Mouse (Mus musculus) embryonic fibroblast, embryonic 13.5 days (primary cell): ENCODE results near the gene Slc30a4. TPM values are rescaled to one million over a fixed set of nuclear protein-coding genes. Genes with fewer than 3 reads are reported as not detected.
A peak's percentile ranks its signal among the peaks of the same experiment; 100 is the strongest.

Source experiments
- H3K27ac ChIP-seq: 2 replicates; pipeline ENCODE4 v1.5.1; 2012; ENCODE audit warnings: low read length, control low read depth, inconsistent platforms; ENCODE audit not compliant: insufficient read depth
- H3K4me1 ChIP-seq: 2 replicates; pipeline ENCODE4 v1.6.1; 2011; ENCODE audit warnings: low read length; ENCODE audit not compliant: control insufficient read depth, insufficient read depth
- H3K4me3 ChIP-seq: 2 replicates; pipeline ENCODE4 v1.5.1; 2011; ENCODE audit warnings: mild to moderate bottlenecking, control low read depth, low read length; ENCODE audit not compliant: insufficient read depth
- CTCF ChIP-seq: IDR thresholded peaks from 2 replicates; pipeline ENCODE4 v1.5.1; 2011; ENCODE audit warnings: mild to moderate bottlenecking, control low read depth, low read length, moderate library complexity, borderline replicate concordance; ENCODE audit not compliant: insufficient read depth
- POLR2A ChIP-seq: IDR thresholded peaks from 2 replicates; pipeline ENCODE4 v1.6.1; 2011; ENCODE audit warnings: low read depth, mild to moderate bottlenecking, control low read depth, low read length, moderate library complexity
- polyA plus RNA-seq: library from polyadenylated mRNA; stranded (reverse); fragments of >200 nt; gene quantifications from 2 replicates; pipeline ENCODE4 v1.2.4, GENCODE M21; 2011; ENCODE audit warnings: low read depth; ENCODE audit not compliant: missing spikeins, insufficient read length

Slc30a4 gene
- polyA plus RNA-seq, 1 experiment: 44.5 TPM

GRCm38 (mm10) chr2:122656767-122657166 lies 45.7 kb downstream of the Slc30a4 start:
- Histone ChIP-seq H3K4me3 (no peak overlapping the region), H3K27ac (no peak overlapping the region), H3K4me1 (peaks cover 8% of the 10 kb centered on the region; the same call in 1 of the 2 replicates)
- no peak for TF ChIP-seq POLR2A
- no peak for TF ChIP-seq CTCF

DNA sequence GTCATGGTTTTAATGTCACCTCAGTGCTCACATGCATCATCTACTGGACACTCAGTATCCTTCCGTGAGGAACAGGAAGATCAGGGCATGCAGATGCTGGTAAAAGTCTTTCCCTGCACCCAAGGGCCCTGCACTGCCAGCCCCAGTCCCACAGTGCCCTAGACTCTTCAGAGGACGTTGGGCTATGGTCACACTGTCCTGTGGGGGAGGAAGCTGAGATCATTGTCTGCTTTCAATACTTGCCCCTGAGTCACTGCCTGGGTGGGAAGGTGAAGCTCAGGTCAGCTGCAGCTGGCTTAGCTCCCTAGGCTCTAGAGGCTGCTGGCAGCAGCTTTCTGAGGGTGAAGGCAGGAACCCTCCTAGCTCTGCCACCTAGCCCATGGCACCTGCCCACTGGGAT lies 46.4 kb downstream of the Slc30a4 start:
- no peak overlapping the region for H3K4me3 ChIP-seq
- no peak overlapping the region for H3K27ac ChIP-seq
- peaks cover 8% of the 10 kb centered on the region; the same call in 1 of the 2 replicates for H3K4me1 ChIP-seq
- TF ChIP-seq POLR2A (no peak), CTCF (no peak)

DNA sequence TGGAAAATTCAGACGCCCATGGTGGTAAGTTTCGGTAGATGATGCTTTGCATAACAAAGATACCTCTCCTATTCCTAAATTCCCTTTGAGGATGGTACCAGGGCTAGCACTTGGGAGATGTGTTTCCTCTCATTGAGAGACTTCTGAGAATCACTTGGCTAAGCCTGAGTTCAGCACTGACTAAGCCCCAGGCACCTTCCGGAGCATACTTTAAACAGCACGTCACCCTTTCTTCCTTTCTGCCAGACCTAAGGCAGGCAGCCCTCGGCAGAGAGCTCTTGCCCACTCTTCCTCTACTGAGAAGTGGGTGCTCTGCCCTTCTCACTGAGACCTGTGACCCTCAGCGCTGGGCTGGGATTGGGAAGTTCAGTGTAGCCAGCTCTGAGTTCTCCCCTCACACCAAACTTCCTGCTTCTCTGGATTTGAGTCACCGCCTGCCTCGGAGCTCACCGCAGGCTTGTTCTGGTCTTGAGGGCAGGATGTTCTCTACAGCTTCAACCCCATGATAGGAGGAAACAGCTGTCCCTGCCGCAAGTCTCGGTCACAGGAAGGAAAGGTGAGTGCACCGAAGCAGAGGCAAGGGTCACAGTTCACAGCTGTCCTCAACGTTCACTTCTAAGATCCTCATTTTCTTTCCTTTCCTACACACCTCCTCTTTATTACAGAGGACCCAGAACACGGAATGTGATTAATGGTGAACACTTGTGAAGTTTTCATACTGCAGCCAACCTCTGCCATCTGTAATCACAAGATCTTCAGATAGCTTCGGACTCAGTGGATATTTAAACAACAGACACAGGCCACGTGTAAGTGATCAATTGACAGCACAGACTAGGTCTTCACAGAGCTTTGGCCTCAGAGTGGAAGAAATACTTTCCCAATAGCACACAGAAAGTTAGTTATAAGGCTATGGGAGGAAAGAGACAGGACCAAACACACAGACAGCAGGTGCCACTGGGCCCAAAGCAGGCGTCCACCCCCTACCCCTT lies 50.1 kb downstream of the Slc30a4 start:
- H3K27ac ChIP-seq: no peak overlapping the region
- H3K4me3 ChIP-seq: no peak overlapping the region
- peaks cover 8% of the 10 kb centered on the region; the same call in 1 of the 2 replicates for H3K4me1 ChIP-seq
- TF ChIP-seq POLR2A (no peak), CTCF (no peak)

DNA sequence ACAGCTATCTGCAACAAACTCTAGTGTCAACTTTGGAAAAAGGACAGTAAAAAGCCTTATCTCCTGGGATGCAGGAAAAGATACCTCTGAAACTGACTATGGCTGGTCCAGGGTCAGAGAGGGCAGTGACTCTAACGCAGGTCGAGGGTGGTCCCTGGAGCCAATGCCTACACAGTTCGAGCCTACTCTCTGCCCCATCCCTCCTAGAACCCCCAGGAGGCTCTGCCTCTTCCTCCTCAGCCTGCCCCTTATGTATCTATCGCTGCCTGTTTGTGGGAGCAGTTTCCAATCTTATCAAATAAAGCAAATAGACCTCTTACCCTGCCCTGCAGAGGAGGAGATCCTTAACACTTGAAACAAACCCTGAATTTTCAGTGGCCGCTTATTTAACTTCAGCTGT lies 63.8 kb downstream of the Slc30a4 start:
- no peak for TF ChIP-seq CTCF
- no peak for TF ChIP-seq POLR2A
- H3K27ac ChIP-seq: no peak overlapping the region
- H3K4me3 ChIP-seq: no peak overlapping the region
- no peaks in the 10 kb centered on the region for H3K4me1 ChIP-seq

- TF ChIP-seq CTCF: no peak
- no peak for TF ChIP-seq POLR2A
- H3K4me3 ChIP-seq: peak overlapping the region; percentile 25
These were observed 64.4 kb downstream of the Slc30a4 start for GRCm38 (mm10) chr2:122638029-122638428.

GRCm38 (mm10) chr2:122637526-122637997 lies 64.9 kb downstream of the Slc30a4 start:
- Histone ChIP-seq H3K27ac (no peak overlapping the region), H3K4me1 (no peaks in the 10 kb centered on the region), H3K4me3 (peak overlapping the region; percentile 25)
- peak; percentile 97 for TF ChIP-seq CTCF
- no peak for TF ChIP-seq POLR2A

More at GRCm38 (mm10) chr2:122638029-122638428, 64.4 kb downstream of the Slc30a4 start:
- Histone ChIP-seq H3K27ac (no peak overlapping the region), H3K4me1 (no peaks in the 10 kb centered on the region)

DNA sequence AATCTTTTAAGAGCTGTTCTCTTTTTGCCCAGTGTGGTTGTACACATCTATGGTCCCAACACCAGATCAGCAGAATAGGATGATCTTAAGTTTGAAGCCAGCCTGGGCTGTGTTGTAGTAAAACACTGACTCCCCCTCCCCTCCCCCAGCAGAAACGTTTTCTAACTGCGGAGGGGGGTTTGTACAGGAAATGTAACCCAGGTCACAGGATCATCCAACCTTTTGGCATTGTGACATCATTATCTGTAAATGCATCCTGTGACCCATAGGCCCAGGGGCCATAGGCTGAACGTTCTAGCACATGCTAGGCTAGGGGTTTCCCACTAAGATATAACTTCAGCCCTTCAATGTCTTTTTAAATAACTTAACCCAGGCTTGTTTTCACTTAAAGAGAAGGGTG lies 65.8 kb downstream of the Slc30a4 start, which contains the start of gene AA467197:
AA467197 (plus strand) TSS at position 301 of the 400 bp plus-strand sequence.
- TF ChIP-seq CTCF: no peak
- Histone ChIP-seq H3K27ac (no peak within 1 kb of the TSS), H3K4me3 (peak within 1 kb of the TSS; percentile 25), H3K4me1 (no peaks in the 10 kb centered on the region)

Other genes starting within 250 kb of the Slc30a4 start
- gene Gm14085, start 217.7 kb downstream of the Slc30a4 start, polyA plus RNA-seq: not detected in 2 replicates
- gene Gatm, start 91.4 kb downstream of the Slc30a4 start, polyA plus RNA-seq: 3.0 and 3.1 TPM in 2 replicates
- 0.85 and 1.0 TPM in 2 replicates for gene AA467197, start 65.7 kb downstream of the Slc30a4 start, polyA plus RNA-seq
- gene Bloc1s6, start 35.8 kb upstream of the Slc30a4 start, polyA plus RNA-seq: 36.4 and 36.5 TPM in 2 replicates
- gene Sqor, start 62.6 kb upstream of the Slc30a4 start, polyA plus RNA-seq: 16.2 and 22.2 TPM in 2 replicates